In the genomic region with DNA sequence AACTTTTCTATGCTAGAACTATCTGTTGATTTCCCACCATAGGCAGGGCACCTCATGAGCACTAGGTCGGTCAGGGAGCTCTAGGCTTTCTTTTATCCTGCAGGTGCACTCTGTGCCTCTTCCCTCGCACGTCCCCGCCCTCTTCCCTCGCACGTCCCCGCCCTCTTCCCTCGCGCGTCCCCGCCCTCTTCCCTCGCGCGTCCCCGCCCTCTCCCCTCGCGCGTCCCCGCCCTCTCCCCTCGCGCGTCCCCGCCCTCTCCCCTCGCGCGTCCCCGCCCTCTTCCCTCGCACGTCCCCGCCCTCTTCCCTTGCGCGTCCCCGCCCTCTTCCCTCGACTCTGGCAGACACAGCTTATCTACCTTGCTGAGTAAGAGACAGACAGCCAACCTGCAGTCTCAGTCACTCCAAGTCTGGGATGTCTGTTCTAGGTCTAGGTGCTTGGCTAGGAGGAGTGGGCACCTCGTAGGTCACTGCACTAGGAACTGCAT, we compare ENCODE assay signal across 8 mouse cellular contexts. TPM values are rescaled to one million over a fixed set of nuclear protein-coding genes. Genes with fewer than 3 reads are reported as not detected.
A peak's percentile ranks its signal among the peaks of the same experiment; 100 is the strongest.
DNase-seq lines count a peak whose midpoint lies in the region; ATAC-seq and TF ChIP-seq lines count a peak whose summit lies in the region.

No protein-coding gene starts in this region.

- TF ChIP-seq RAD21 in CH12.LX (IDR thresholded peaks at IDR 0.05; ENCODE audit: low read depth, low read length): no peak

- H3K4me3 ChIP-seq in CH12.LX (replicated peaks in 1 of 3; ENCODE audit: low read depth in 2 of 3, low read length in 2 of 3, poor library complexity in 1 of 3) (no peak overlapping the region), myocyte (no peak overlapping the region)
- H3K4me3 ChIP-seq in forebrain, embryonic 14.5 days (ENCODE audit: low read depth, low read length): peak overlapping the region; percentile 18
- H3K4me3 ChIP-seq in hindbrain, embryonic 15.5 days: peak overlapping the region; percentile 37
- peak overlapping the region; percentile 23; the same call in 1 of the 2 replicates for H3K4me3 ChIP-seq in liver, embryonic 11.5 days (ENCODE audit: low read depth, low read length)

- no peak overlapping the region for H3K9ac ChIP-seq in CH12.LX (ENCODE audit: insufficient read depth, low read depth)
- H3K9ac ChIP-seq in forebrain, embryonic 14.5 days (ENCODE audit: low read length): peak overlapping the region; percentile 29
- peak overlapping the region; percentile 18; the same call in 1 of the 2 replicates for H3K9ac ChIP-seq in hindbrain, embryonic 15.5 days
- H3K9ac ChIP-seq in liver, embryonic 11.5 days (ENCODE audit: low read depth, low read length): no peak overlapping the region

- dilution Hi-C loops in CH12.LX (cut with MboI; ENCODE audit: extremely low pct_ligation_motif_present, extremely low pct_unique_long_range_greater_than_20kb, low sequenced_read_pairs): no loop called here

- TF ChIP-seq EP300 in CH12.LX (IDR thresholded peaks at IDR 0.05; ENCODE audit: low read length): no peak

- peak; percentile 72 for DNase-seq in CH12.LX (ENCODE audit: extremely low read depth)
- DNase-seq in adrenal gland, postnatal 14 days: peak; percentile 80
- peak; percentile 54 for DNase-seq in forebrain, embryonic 14.5 days (ENCODE audit: low spot score)
- DNase-seq in liver, embryonic 11.5 days (ENCODE audit: low spot score): peak; percentile 70
- peak; percentile 83 for DNase-seq in thymus, postnatal 25 days
- no peak for DNase-seq in layer of hippocampus, adult 9-11 months

- H3K4me2 ChIP-seq in CH12.LX (ENCODE audit: insufficient read depth, low read depth, poor library complexity, severe bottlenecking) (peak overlapping the region; percentile 27; the same call in 1 of the 2 replicates), myocyte (ENCODE audit: low read depth) (peak overlapping the region; percentile 76)
- H3K4me2 ChIP-seq in forebrain, embryonic 14.5 days (ENCODE audit: low read length): peak overlapping the region; percentile 56
- peak overlapping the region; percentile 77 for H3K4me2 ChIP-seq in hindbrain, embryonic 15.5 days
- peak overlapping the region; percentile 59 for H3K4me2 ChIP-seq in liver, embryonic 11.5 days

- no peak for TF ChIP-seq CTCF in CH12.LX (conservative IDR thresholded peaks at IDR 0.05 in 1 of 2, IDR thresholded peaks at IDR 0.05 in 1 of 2; ENCODE audit: low read depth in 2 of 2, low read length in 2 of 2)

- 2% methylated on average over 28 of the region's 35 CpGs for WGBS in forebrain, embryonic 14.5 days
- 2% methylated on average over 27 of the region's 35 CpGs for WGBS in hindbrain, embryonic 15.5 days
- 1% methylated on average over 29 of the region's 35 CpGs for WGBS in liver, embryonic 11.5 days

- in situ Hi-C loops in CH12.LX (cut with MboI; ENCODE audit: low pct_ligation_motif_present, low pct_unique_long_range_greater_than_20kb, low sequenced_read_pairs): no loop called here

- H3K27me3 ChIP-seq in CH12.LX (replicated peaks) (peaks cover 4% of the 10 kb centered on the region), myocyte (ENCODE audit: control insufficient read depth, insufficient read depth, insufficient read length) (no peaks in the 10 kb centered on the region)
- H3K27me3 ChIP-seq in forebrain, embryonic 14.5 days (replicated peaks; ENCODE audit: control insufficient read depth, insufficient read depth, low read length): no peaks in the 10 kb centered on the region
- no peaks in the 10 kb centered on the region for H3K27me3 ChIP-seq in hindbrain, embryonic 15.5 days
- no peaks in the 10 kb centered on the region for H3K27me3 ChIP-seq in liver, embryonic 11.5 days (replicated peaks; ENCODE audit: control insufficient read depth, insufficient read depth, low read length)

- TF ChIP-seq POLR2A in CH12.LX (IDR thresholded peaks at IDR 0.05; ENCODE audit: low read depth, low read length) (no peak), myocyte (IDR thresholded peaks at IDR 0.05; ENCODE audit: insufficient read length, low read depth) (no peak)

- no peak overlapping the region for H3K27ac ChIP-seq in CH12.LX (ENCODE audit: insufficient read depth, low read depth)
- no peak overlapping the region for H3K27ac ChIP-seq in forebrain, embryonic 14.5 days (ENCODE audit: low read depth, low read length)
- no peak overlapping the region for H3K27ac ChIP-seq in hindbrain, embryonic 15.5 days (replicated peaks)
- H3K27ac ChIP-seq in liver, embryonic 11.5 days (ENCODE audit: low read depth, low read length): no peak overlapping the region

- peak; percentile 68 for ATAC-seq in forebrain, embryonic 14.5 days
- peak; percentile 48; the same call in 1 of the 2 replicates for ATAC-seq in hindbrain, embryonic 15.5 days (ENCODE audit: low FRiP score, low read depth)
- ATAC-seq in liver, embryonic 11.5 days (replicated peaks; ENCODE audit: low FRiP score): peak; percentile 78

- peaks cover 3 to 15% of the 10 kb centered on the region in 2 experiments for H3K4me1 ChIP-seq in CH12.LX (ENCODE audit: control insufficient read depth in 1 of 2, insufficient read depth in 2 of 2)
- no peaks in the 10 kb centered on the region for H3K4me1 ChIP-seq in forebrain, embryonic 14.5 days (ENCODE audit: control insufficient read depth, insufficient read depth, low read length)
- peaks cover 7% of the 10 kb centered on the region for H3K4me1 ChIP-seq in hindbrain, embryonic 15.5 days (replicated peaks)
- peaks cover 11% of the 10 kb centered on the region for H3K4me1 ChIP-seq in liver, embryonic 11.5 days (replicated peaks; ENCODE audit: control insufficient read depth, insufficient read depth, low read length)

- H3K36me3 ChIP-seq in CH12.LX (replicated peaks in 1 of 2; ENCODE audit: control insufficient read depth in 1 of 2, insufficient read depth in 1 of 2, low read length in 1 of 2) (peaks cover 74 to 78% of the 10 kb centered on the region in 2 experiments), myocyte (ENCODE audit: control insufficient read depth, insufficient read depth) (peaks cover 24% of the 10 kb centered on the region)
- H3K36me3 ChIP-seq in forebrain, embryonic 14.5 days (ENCODE audit: control insufficient read depth, insufficient read depth, low read length): no peaks in the 10 kb centered on the region
- no peaks in the 10 kb centered on the region for H3K36me3 ChIP-seq in hindbrain, embryonic 15.5 days
- H3K36me3 ChIP-seq in liver, embryonic 11.5 days (ENCODE audit: control insufficient read depth, insufficient read depth, low read length): peaks cover 3% of the 10 kb centered on the region

- H3ac ChIP-seq in myocyte (ENCODE audit: control insufficient read depth, insufficient read length): no peak overlapping the region

- H3K79me2 ChIP-seq in CH12.LX (replicated peaks; ENCODE audit: control insufficient read depth, extremely low read depth, insufficient read depth, poor library complexity, severe bottlenecking): no peaks in the 10 kb centered on the region
- H3K79me2 ChIP-seq in myocyte (ENCODE audit: control insufficient read depth, insufficient read depth): no peaks in the 10 kb centered on the region

- peaks cover 4% of the 10 kb centered on the region for H3K9me3 ChIP-seq in CH12.LX (replicated peaks; ENCODE audit: low read length)
- no peaks in the 10 kb centered on the region for H3K9me3 ChIP-seq in forebrain, embryonic 14.5 days (replicated peaks; ENCODE audit: control insufficient read depth, low read length)
- H3K9me3 ChIP-seq in hindbrain, embryonic 15.5 days: no peaks in the 10 kb centered on the region
- no peaks in the 10 kb centered on the region for H3K9me3 ChIP-seq in liver, embryonic 11.5 days (ENCODE audit: control insufficient read depth, low read length)

TF ChIP-seq in CH12.LX, 34 proteins besides CTCF, POLR2A, EP300 and RAD21:
- TF ChIP-seq HCFC1 (IDR thresholded peaks at IDR 0.05; ENCODE audit: low read depth, low read length): no peak
- TF ChIP-seq ZKSCAN1 (IDR thresholded peaks at IDR 0.05; ENCODE audit: borderline replicate concordance, low read depth, low read length): no peak
- no peak for TF ChIP-seq PAX5 (IDR thresholded peaks at IDR 0.05; ENCODE audit: low read length)
- TF ChIP-seq MAZ (IDR thresholded peaks at IDR 0.05; ENCODE audit: low read depth, low read length): no peak
- TF ChIP-seq ZMIZ1 (IDR thresholded peaks at IDR 0.05; ENCODE audit: low read depth, low read length): no peak
- no peak for TF ChIP-seq ELF1 (IDR thresholded peaks at IDR 0.05; ENCODE audit: low read depth, low read length)
- TF ChIP-seq ZNF384 (IDR thresholded peaks at IDR 0.05; ENCODE audit: low read depth, low read length): no peak
- TF ChIP-seq ZC3H11A (IDR thresholded peaks at IDR 0.05; ENCODE audit: low read depth, low read length): no peak
- no peak for TF ChIP-seq ETS1 (conservative IDR thresholded peaks at IDR 0.05; ENCODE audit: low read depth, low read length)
- TF ChIP-seq TBP (conservative IDR thresholded peaks at IDR 0.05; ENCODE audit: low read depth, low read length): no peak
- TF ChIP-seq TCF12 (IDR thresholded peaks at IDR 0.05; ENCODE audit: low read depth, low read length): no peak

TF ChIP-seq in myocyte, 11 proteins besides CTCF, POLR2A, EP300 and RAD21:
- no peak for TF ChIP-seq MAX (IDR thresholded peaks at IDR 0.05; ENCODE audit: low read depth)
- no peak for TF ChIP-seq MYOD1 (IDR thresholded peaks at IDR 0.05; ENCODE audit: control insufficient read depth in 1 of 3, insufficient read length in 2 of 3, low read depth in 2 of 3)
- TF ChIP-seq SRF (IDR thresholded peaks at IDR 0.05; ENCODE audit: control insufficient read depth, insufficient read length, low read depth): no peak
- TF ChIP-seq USF1 (IDR thresholded peaks at IDR 0.05; ENCODE audit: low read depth): no peak
- no peak for TF ChIP-seq POLR2AphosphoS2 (IDR thresholded peaks at IDR 0.05; ENCODE audit: insufficient read length, low read depth)
- TF ChIP-seq MYOG (IDR thresholded peaks at IDR 0.05; ENCODE audit: control insufficient read depth in 1 of 3, insufficient read depth in 1 of 3, insufficient read length in 2 of 3, low read depth in 2 of 3): no peak
- no peak for TF ChIP-seq CEBPB (IDR thresholded peaks at IDR 0.05; ENCODE audit: insufficient read depth, poor library complexity, severe bottlenecking)
- TF ChIP-seq TCF3 (IDR thresholded peaks at IDR 0.05; ENCODE audit: insufficient read length, low read depth): no peak
- TF ChIP-seq E2F4 (IDR thresholded peaks at IDR 0.05; ENCODE audit: insufficient read depth): no peak

RNA-seq across cellular contexts. Expression of gene Rnf213, which starts 35.8 kb away (rescaled TPM):
- total RNA-seq in CH12.LX (2012; rRNA removed): 12.4 and 23.2 TPM in 2 replicates
- 3.6 and 4.2 TPM in 2 replicates for total RNA-seq in CH12.LX (2014; rRNA removed)
- polyA plus RNA-seq in CH12.LX (2012; ENCODE audit: insufficient read length, low read depth): 8.2 and 11.2 TPM in 2 replicates
- 25.6 and 28.0 TPM in 2 replicates for total RNA-seq in adrenal gland, postnatal 14 days (2021)
- 1.3 and 1.5 TPM in 2 replicates for polyA plus RNA-seq in forebrain, embryonic 14.5 days (2014; fragmentation: Nextera tagmentation; extraction: Ambion mirVana)
- 0.99 and 1.5 TPM in 2 replicates for polyA plus RNA-seq in hindbrain, embryonic 15.5 days (2015; fragmentation: Nextera tagmentation; extraction: Ambion mirVana)
- 7.6 and 8.0 TPM in 2 replicates for polyA plus RNA-seq in liver, embryonic 11.5 days (2014; fragmentation: Nextera tagmentation; extraction: Ambion mirVana)
- 16.7 TPM for polyA plus RNA-seq in myocyte (2012; fragmentation: generic; extraction: Trizol)

Comparison
In these comparisons a context has a peak if more than half of its experiments do, and no peak if none do; other contexts are left out.
1. H3K4me2 ChIP-seq: peak in every context shown above with its lines; median percentile 77 in hindbrain, embryonic 15.5 days; 76 in myocyte; 59 in liver, embryonic 11.5 days; 56 in forebrain, embryonic 14.5 days; 27 in CH12.LX.
2. H3K4me3 ChIP-seq: peak in forebrain, embryonic 14.5 days (single experiment), hindbrain, embryonic 15.5 days (single experiment) and liver, embryonic 11.5 days (single experiment); none in CH12.LX (0 of 3) and myocyte (single experiment).
3. H3K9ac ChIP-seq: peak in forebrain, embryonic 14.5 days (single experiment) and hindbrain, embryonic 15.5 days (single experiment); none in CH12.LX (single experiment) and liver, embryonic 11.5 days (single experiment).
4. Peak in every context shown above with its lines, with median percentiles within 50 percentile points of each other: ATAC-seq.